Mouse (Mus musculus) heart, embryonic 16.5 days (tissue): ENCODE measurements around the gene Cyp4a12b. TPM values are rescaled to one million over a fixed set of nuclear protein-coding genes. Genes with fewer than 3 reads are reported as not detected.

Experiments
- ATAC-seq: fragments of 200-750 bp; cut with Nextera tagmentation; replicated peaks from 2 replicates; pipeline ENCODE4 v1.8.0; 2017; ENCODE audit warnings: moderate number of reproducible peaks; ENCODE audit not compliant: insufficient read depth, low FRiP score; ENCODE audit errors: extremely low read depth
- H3K27ac ChIP-seq: fragments of 300-500 bp; sonication (generic); 2 replicates; pipeline ENCODE4 v1.5.1; 2014; ENCODE audit warnings: mild to moderate bottlenecking, low read length, control low read depth, moderate library complexity
- H3K27me3 ChIP-seq: fragments of 300-500 bp; sonication (generic); 2 replicates; pipeline ENCODE4 v1.6.1; 2014; ENCODE audit warnings: low read length, mixed read lengths; ENCODE audit not compliant: control insufficient read depth, insufficient read depth
- H3K36me3 ChIP-seq: fragments of 300-500 bp; sonication (generic); 2 replicates; pipeline ENCODE4 v1.6.1; 2014; ENCODE audit not compliant: control insufficient read depth, insufficient read depth
- H3K4me1 ChIP-seq: fragments of 300-500 bp; sonication (generic); 2 replicates; pipeline ENCODE4 v1.6.1; 2014; ENCODE audit warnings: low read length, mixed read lengths; ENCODE audit not compliant: control insufficient read depth, insufficient read depth
- H3K4me2 ChIP-seq: fragments of 300-500 bp; sonication (generic); 2 replicates; pipeline ENCODE4 v1.6.1; 2014; ENCODE audit warnings: low read depth, mild to moderate bottlenecking, control low read depth, low read length
- H3K4me3 ChIP-seq: fragments of 300-500 bp; sonication (generic); 2 replicates; pipeline ENCODE4 v1.5.1; 2014; ENCODE audit warnings: mild to moderate bottlenecking, control low read depth, low read length
- H3K9ac ChIP-seq: fragments of 300-500 bp; sonication (generic); 2 replicates; pipeline ENCODE4 v1.6.1; 2014; ENCODE audit warnings: low read length, control low read depth
- H3K9me3 ChIP-seq: fragments of 300-500 bp; sonication (generic); replicated peaks from 2 replicates; pipeline ENCODE4 v1.6.1; 2016; ENCODE audit warnings: low read length; ENCODE audit not compliant: control insufficient read depth
- WGBS: fragments of 180-500 bp; shearing (Covaris S2); extraction: QIAGEN DNeasy Blood & Tissue Kit; methylation state at CpG from one replicate; pipeline ENCODE4 v1.1.7; 2014; 5-methylcytosine and 5-hydroxymethylcytosine counted together
- polyA plus RNA-seq: library from polyadenylated mRNA; unstranded; fragments of >200 nt; fragmentation: Nextera tagmentation; extraction: Ambion mirVana; gene quantifications from 2 replicates; pipeline ENCODE4 v1.2.1, GENCODE M21; 2015

The Cyp4a12b gene
- polyA plus RNA-seq, 1 experiment from 2014 or later = not detected

DNA sequence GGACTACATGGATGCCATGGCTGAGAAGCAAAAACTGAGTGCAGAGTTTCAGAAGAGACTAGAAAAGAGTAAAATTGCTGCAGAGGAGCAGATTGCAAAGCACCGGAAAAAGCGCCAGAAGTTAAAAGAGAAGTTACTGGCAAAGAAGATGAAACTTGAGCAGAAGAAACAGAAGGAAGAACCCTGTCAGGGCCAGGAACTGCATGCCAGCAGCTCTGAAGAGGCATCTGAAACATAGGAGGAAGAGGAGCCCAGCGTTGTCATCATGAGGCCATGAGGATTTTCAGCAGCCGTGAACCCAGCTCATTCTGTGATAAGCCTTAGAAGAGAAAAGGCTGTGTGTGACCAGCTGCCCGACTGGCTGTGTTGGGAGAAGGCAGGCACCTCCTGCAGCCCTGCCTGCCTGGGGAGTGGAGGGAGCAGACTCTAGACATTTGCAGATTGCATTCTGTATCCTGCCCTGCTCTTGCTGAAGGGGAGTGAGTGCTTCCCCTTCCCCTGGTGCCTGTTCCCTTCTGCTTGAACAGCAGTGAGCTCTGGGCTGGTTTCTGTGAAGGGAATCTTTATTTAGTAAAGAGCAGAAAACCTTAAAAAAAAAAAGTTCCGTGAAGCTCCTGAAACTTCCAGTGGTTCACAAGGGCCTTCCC lies 69.7 kb downstream of the Cyp4a12b start:
- Histone ChIP-seq H3K27me3 (no peaks in the 10 kb centered on the region), H3K36me3 (no peaks in the 10 kb centered on the region), H3K27ac (no peak overlapping the region), H3K4me3 (no peak overlapping the region), H3K9me3 (no peaks in the 10 kb centered on the region), H3K4me1 (no peaks in the 10 kb centered on the region), H3K9ac (no peak overlapping the region), H3K4me2 (no peak overlapping the region)
- ATAC-seq = no peak
- WGBS = 57% methylated on average over 6 of the region's 6 CpGs

Other genes with a start within 250 kb of the Cyp4a12b start
- not detected in 2 replicates for gene Cyp4a29, start 169.5 kb upstream of the Cyp4a12b start, polyA plus RNA-seq
- gene Cyp4a12a, start 112.6 kb upstream of the Cyp4a12b start, polyA plus RNA-seq = not detected in 2 replicates
- gene Cyp4a30b, start 41.0 kb downstream of the Cyp4a12b start, polyA plus RNA-seq = not detected in 2 replicates
- gene Cyp4a14, start 84.5 kb downstream of the Cyp4a12b start, polyA plus RNA-seq = not detected in 2 replicates
- gene Cyp4a10, start 106.6 kb downstream of the Cyp4a12b start, polyA plus RNA-seq = not detected in 2 replicates
- gene Cyp4a31, start 152.0 kb downstream of the Cyp4a12b start, polyA plus RNA-seq = not detected in 2 replicates
- gene Cyp4a32, start 189.3 kb downstream of the Cyp4a12b start, polyA plus RNA-seq = not detected in 2 replicates
- gene Cyp4b1, start 236.1 kb downstream of the Cyp4a12b start, polyA plus RNA-seq = 4.0 and 6.4 TPM in 2 replicates